Mouse (Mus musculus): ENCODE measurements around the gene Tbccd1. TPM values are rescaled to one million over a fixed set of nuclear protein-coding genes. Genes with fewer than 3 reads are reported as not detected.

Gene Tbccd1
- 31.8 and 39.5 TPM in 2 replicates for total RNA-seq (2017)

- peak; percentile 95 for ATAC-seq (replicated peaks; ENCODE audit: low read depth, poor library complexity, severe bottlenecking)
Observed at GRCm38 (mm10) chr16:22857431-22858113, at the start of gene Tbccd1, which contains the start of gene Dnajb11. Tbccd1 (minus strand) TSS chr16:22857669. Dnajb11 (plus strand) TSS chr16:22857845.

GRCm38 (mm10) chr16:22901326-22901725 lies 43.9 kb upstream of the Tbccd1 start:
- no peak for ATAC-seq (replicated peaks; ENCODE audit: low read depth, poor library complexity, severe bottlenecking)

- no peak for ATAC-seq (replicated peaks; ENCODE audit: low read depth, poor library complexity, severe bottlenecking)
Observed at GRCm38 (mm10) chr16:22899866-22900570, 42.5 kb upstream of the Tbccd1 start.

GRCm38 (mm10) chr16:22899346-22899745 lies 41.9 kb upstream of the Tbccd1 start:
- peak; percentile 66 for ATAC-seq (replicated peaks; ENCODE audit: low read depth, poor library complexity, severe bottlenecking)

DNA sequence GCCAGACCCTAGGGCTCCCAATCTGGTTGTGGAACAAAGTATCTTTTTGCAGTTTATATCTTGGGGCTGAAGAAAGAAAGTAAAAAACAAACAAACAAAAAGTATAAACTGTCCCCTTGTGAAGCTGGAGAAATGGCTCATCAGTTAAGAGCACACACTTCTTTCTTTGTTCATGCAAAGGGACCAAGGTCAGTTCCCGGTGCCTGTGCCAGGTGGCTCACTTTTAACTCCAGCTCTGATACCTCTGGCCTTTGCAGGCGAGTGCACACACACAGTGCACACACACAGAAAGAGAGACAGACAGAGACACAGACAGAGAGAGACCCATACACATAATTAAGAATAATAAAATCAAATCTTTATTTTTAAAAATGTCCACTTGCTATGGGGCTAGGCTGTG lies 39.1 kb upstream of the Tbccd1 start:
- no peak for ATAC-seq (replicated peaks; ENCODE audit: low read depth, poor library complexity, severe bottlenecking)

- no peak for ATAC-seq (replicated peaks; ENCODE audit: low read depth, poor library complexity, severe bottlenecking)
Observed at GRCm38 (mm10) chr16:22894095-22894494, 36.6 kb upstream of the Tbccd1 start.

DNA sequence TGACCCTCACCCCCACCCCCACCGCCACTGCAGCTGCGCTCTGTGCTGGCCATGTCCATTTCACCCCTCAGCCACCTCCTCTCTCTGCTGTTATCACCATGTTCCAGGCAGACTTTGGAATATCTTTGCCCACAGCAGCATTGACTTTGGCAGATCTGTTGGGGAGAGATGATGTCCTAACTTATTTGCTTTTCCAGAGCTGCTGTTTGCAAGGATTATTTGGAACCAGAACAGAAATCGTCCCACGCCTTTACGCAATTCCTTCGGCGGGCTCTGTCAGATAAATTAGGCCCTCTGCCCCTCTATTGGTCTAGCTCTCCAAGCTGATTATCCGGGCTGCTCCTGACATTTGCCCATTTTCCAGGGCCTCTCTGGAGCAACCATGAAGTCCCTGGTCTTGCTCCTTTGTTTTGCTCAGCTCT lies 34.3 kb upstream of the Tbccd1 start:
- ATAC-seq (replicated peaks; ENCODE audit: low read depth, poor library complexity, severe bottlenecking), result no peak

- peak; percentile 64 for ATAC-seq (replicated peaks; ENCODE audit: low read depth, poor library complexity, severe bottlenecking)
Observed at GRCm38 (mm10) chr16:22890683-22891510, 33.4 kb upstream of the Tbccd1 start, which contains the start of gene Ahsg. Ahsg (plus strand) TSS chr16:22891277.

DNA sequence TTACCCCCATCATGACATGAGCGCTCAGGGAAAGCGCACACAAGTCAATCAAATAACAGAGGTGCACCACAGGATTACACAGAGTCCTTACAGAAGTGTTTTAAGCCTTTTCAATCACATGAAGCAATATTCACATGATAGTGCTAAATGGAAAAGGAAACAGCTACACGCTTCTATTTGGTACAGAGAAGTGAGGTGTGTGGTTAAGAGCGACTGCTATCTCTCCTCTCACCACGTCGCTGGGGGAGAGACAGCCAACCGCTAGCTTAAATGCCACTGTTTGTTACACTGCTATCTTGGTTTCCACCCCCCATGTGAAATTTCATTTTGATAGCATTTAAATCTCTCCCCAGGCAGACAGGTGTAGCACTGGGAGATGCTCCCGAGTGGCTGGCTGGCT lies 32.2 kb upstream of the Tbccd1 start:
- ATAC-seq (replicated peaks; ENCODE audit: low read depth, poor library complexity, severe bottlenecking), result peak; percentile 64

DNA sequence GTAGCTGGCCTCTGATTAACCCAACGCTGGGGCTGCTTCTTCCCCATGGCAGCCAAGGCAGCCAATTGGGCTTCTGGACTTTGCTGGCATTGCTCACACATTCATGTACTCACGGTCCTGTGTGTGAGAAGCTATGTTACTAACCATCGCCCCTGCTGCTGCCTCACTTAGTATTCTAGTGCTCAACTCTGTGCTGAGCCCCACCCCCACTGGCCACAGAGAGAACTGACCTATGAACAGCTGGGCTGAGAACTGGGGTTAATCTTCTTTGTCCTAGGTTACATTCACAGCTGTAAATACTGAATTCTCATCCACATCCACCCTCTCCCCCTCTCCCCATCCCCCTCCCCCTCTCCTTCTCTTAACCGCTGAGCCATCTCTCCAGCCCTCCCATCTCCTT lies 31.4 kb upstream of the Tbccd1 start:
- no peak for ATAC-seq (replicated peaks; ENCODE audit: low read depth, poor library complexity, severe bottlenecking)

DNA sequence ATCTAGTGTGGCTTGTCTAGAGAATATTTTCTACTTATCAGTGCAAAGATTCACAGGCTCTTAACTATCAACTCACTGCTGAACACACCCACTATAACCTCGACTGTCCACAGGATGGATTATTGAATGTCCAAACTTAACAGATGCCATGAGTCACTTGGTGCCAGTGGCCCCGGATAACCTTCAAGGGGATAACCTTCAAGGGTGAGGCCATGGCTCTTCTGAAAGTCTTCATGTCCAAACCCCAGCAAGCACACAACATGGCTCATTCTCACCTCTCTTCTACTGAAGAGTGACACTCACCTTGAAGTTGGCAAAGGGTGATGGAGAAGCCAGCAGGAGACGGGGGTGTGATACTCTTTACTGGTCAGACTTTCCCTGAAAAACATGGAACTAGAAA lies 29.3 kb upstream of the Tbccd1 start:
- no peak for ATAC-seq (replicated peaks; ENCODE audit: low read depth, poor library complexity, severe bottlenecking)

DNA sequence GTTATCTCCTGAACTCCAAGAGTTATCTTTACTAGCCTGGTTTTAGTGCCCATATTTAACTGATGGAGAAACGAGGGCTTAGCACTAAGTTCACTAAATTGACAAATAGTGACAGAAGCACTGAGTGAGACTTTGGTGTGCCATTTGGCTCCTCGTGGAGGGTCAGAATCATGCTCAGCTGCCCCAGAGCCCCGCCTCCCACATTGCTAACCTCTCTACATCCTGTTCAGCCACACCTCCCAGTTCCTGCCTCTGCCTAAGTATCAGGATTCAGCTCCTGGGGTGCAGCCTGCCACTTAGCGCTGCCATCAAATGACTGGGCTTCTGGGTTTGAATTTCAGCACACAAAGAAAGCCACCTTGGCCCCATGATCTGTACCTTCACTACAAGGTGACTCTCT lies 27.9 kb upstream of the Tbccd1 start:
- no peak for ATAC-seq (replicated peaks; ENCODE audit: low read depth, poor library complexity, severe bottlenecking)

GRCm38 (mm10) chr16:22883441-22883840 lies 26.0 kb upstream of the Tbccd1 start:
- no peak for ATAC-seq (replicated peaks; ENCODE audit: low read depth, poor library complexity, severe bottlenecking)

DNA sequence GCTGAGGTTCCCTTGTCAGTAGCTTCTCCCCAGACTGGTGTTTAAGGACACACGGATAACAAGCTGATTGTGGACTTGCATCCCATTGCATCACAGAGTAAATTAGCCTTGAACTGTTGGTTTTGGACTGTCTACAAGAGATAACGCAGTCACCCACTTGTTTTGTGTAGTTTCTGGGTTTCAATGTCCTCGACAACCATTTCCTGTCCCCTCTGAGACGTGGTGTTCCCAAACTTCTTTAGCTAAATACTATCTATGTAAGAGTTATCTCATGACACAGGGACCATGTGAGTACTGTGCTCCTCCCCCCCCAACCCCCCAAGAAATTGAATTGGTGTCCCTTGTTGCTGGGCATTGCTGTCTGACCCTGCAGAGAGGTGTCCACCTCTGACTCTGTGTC lies 24.0 kb upstream of the Tbccd1 start:
- ATAC-seq (replicated peaks; ENCODE audit: low read depth, poor library complexity, severe bottlenecking), result 0 out of 2 replicates have a peak, but pooled peaks have one; percentile 22

- no peak for ATAC-seq (replicated peaks; ENCODE audit: low read depth, poor library complexity, severe bottlenecking)
Observed at GRCm38 (mm10) chr16:22880900-22881299, 23.4 kb upstream of the Tbccd1 start.

DNA sequence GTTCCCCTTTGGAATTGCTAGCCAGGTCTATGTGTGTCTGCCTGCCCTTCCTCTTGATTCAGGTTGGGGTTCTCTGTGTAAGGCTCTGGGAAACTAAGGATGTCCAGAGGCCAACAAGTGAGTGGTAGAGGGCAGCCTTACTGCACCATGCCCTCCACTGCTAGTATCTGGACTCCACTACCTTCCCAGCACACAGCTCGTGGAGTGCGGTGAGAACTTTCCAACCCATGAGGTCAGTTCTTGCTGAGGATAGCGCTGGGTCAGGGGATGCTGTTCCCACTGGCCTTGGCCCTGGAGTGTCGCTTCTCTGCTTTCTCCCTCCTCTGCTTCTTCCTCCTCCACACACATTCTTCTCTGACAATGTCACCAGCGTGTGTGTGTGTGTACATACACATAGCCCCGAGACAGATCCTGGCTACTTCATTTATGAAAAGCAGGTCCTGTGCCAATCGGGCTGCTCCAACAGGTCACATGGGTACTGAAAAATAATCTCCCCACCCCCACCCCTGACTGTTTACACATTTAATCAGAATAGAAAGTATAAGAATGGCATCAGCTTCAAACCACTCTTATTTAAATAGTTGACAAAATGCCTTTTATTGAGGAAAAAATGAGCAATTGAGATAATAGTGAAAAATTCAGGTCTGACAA lies 22.6 kb upstream of the Tbccd1 start:
- no peak for ATAC-seq (replicated peaks; ENCODE audit: low read depth, poor library complexity, severe bottlenecking)

DNA sequence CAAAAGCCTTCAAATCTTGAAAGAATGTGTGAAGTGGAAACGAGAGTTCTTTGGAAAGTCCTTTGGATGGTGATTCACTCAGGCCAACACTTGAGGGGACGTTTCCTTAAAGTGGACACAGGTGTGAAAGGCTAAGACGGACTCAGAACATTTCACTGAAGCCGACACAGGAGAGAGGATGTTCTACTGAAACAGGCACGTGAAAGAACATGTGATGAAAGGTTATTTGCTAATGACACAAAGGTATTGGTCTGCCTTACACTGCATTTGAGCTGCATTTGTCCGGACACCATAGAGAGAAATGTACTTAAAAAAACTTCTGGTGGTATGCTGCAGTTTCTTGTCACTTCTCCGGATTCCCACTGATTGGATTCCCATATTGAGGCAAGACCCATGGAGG lies 21.2 kb upstream of the Tbccd1 start:
- ATAC-seq (replicated peaks; ENCODE audit: low read depth, poor library complexity, severe bottlenecking), result no peak

- ATAC-seq (replicated peaks; ENCODE audit: low read depth, poor library complexity, severe bottlenecking), result no peak
Observed at GRCm38 (mm10) chr16:22877660-22878390, 20.4 kb upstream of the Tbccd1 start.

DNA sequence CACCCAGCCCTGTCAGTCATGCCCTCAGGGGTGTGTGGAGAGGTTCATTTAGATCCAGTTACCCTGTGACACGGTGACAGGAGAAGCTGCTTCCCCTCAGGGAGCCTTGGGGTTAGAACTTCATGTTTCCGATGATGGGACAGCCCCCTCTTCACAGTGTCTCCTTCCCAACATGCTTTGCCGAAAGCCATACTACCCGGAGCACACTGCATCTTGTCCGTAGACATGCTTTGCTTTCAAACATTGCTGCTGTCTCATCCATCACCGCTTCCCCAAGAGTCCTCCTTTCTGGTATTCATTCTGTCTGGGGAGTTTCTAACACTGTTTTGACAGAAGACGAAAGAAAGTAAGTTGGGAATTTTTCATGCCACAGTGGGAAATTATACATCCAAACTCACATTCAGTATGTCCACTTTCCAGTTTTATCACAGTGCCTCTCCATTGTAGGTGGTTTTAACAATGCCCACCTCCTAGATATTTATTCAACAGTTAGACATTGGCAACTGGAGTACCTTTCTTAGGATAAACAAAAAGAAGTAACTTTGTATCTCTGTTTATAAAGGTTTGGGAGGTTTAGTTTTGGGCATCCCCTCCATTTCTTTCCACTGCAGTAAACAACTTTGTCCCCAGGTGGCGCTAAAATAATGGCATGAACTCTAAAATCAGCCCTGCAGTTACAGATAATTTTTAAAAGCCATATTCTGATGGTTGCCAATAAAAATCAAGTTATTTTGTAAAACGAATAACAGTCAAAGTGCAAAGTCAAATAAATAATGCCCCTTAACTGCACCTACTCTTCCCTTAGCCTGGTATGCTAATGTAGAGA lies 19.0 kb upstream of the Tbccd1 start:
- ATAC-seq (replicated peaks; ENCODE audit: low read depth, poor library complexity, severe bottlenecking), result peak; percentile 58; the same call in 1 of the 2 replicates

All from common myeloid progenitor, adult 5-6 weeks (primary cell).